Mouse (Mus musculus) limb, embryonic 10.5 days (tissue): Measurements from ENCODE around the gene Tcf12. TPM values are rescaled to one million over a fixed set of nuclear protein-coding genes. Genes with fewer than 3 reads are reported as not detected.

Experiments
- DNase-seq: peaks from one replicate; pipeline ENCODE4 v3.0.0-alpha.2; 2017; ENCODE audit warnings: low spot score
- H3K27ac ChIP-seq: fragments of 300-500 bp; sonication (generic); 2 replicates; pipeline ENCODE4 v1.5.1; 2016; ENCODE audit warnings: mild to moderate bottlenecking
- H3K27me3 ChIP-seq: fragments of 300-500 bp; sonication (generic); 2 replicates; pipeline ENCODE4 v1.6.1; 2016; ENCODE audit warnings: low read depth, mild to moderate bottlenecking; ENCODE audit not compliant: poor library complexity, severe bottlenecking
- H3K36me3 ChIP-seq: fragments of 300-500 bp; sonication (generic); 2 replicates; pipeline ENCODE4 v1.6.1; 2016; ENCODE audit warnings: mild to moderate bottlenecking, moderate library complexity
- H3K4me1 ChIP-seq: fragments of 300-500 bp; sonication (generic); 2 replicates; pipeline ENCODE4 v1.6.1; 2016
- H3K4me3 ChIP-seq: fragments of 300-500 bp; sonication (generic); 2 replicates; pipeline ENCODE4 v1.5.1; 2016; ENCODE audit warnings: mild to moderate bottlenecking, moderate library complexity
- H3K9me3 ChIP-seq: fragments of 300-500 bp; sonication (generic); replicated peaks from 2 replicates; pipeline ENCODE4 v1.6.1; 2016; ENCODE audit warnings: mild to moderate bottlenecking
- WGBS: fragments of 180-500 bp; shearing (Covaris S2); methylation state at CpG from one replicate; pipeline ENCODE4 v1.1.7; 2016; 5-methylcytosine and 5-hydroxymethylcytosine counted together
- polyA plus RNA-seq: library from polyadenylated mRNA; unstranded; fragments of >200 nt; fragmentation: Nextera tagmentation; extraction: Ambion mirVana; gene quantifications from 2 replicates; pipeline ENCODE4 v1.2.1, GENCODE M21; 2016

The Tcf12 gene
- polyA plus RNA-seq, 1 experiment from 2014 or later, result 216 TPM

GRCm38 (mm10) chr9:71916662-71916953 is 195.1 kb downstream of the Tcf12 start:
- Histone ChIP-seq H3K4me3 (no peak overlapping the region), H3K27ac (no peak overlapping the region), H3K4me1 (peaks cover 16% of the 10 kb centered on the region), H3K9me3 (no peaks in the 10 kb centered on the region), H3K36me3 (peaks cover 27% of the 10 kb centered on the region), H3K27me3 (no peaks in the 10 kb centered on the region)
- DNase-seq, result no peak

GRCm38 (mm10) chr9:71915871-71916661 is 195.6 kb downstream of the Tcf12 start:
- H3K27me3 ChIP-seq, result no peaks in the 10 kb centered on the region
- no peaks in the 10 kb centered on the region for H3K9me3 ChIP-seq
- 28% methylated on average over 6 of the region's 6 CpGs for WGBS
- peaks cover 24% of the 10 kb centered on the region for H3K36me3 ChIP-seq
- no peak for DNase-seq
- no peak overlapping the region; the same call in 1 of the 2 replicates for H3K27ac ChIP-seq
- peaks cover 16% of the 10 kb centered on the region for H3K4me1 ChIP-seq
- H3K4me3 ChIP-seq, result no peak overlapping the region

DNA sequence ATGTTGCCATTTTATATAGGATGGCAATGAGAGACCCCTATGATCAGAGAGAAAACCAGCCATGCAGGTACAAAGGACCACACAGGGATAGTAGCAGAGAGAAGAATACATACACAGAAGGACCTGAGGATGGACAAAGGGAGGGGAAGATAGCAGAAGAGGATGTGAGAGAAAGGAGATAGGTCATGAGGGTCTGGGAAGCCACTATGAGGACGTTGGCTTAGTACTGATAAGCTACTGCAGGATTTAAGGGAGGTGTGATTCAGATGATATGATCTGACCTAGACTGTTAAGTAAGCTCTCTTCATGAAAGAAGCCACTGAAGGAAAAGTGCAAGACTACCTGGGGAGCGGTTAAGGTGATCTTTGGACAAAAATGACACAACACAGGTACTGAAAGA is 205.1 kb downstream of the Tcf12 start:
- WGBS, result 81% methylated on average over 2 of the region's 2 CpGs
- no peak overlapping the region for H3K27ac ChIP-seq
- DNase-seq, result no peak
- H3K4me1 ChIP-seq, result no peaks in the 10 kb centered on the region
- peaks cover 35% of the 10 kb centered on the region for H3K36me3 ChIP-seq
- no peaks in the 10 kb centered on the region for H3K9me3 ChIP-seq
- no peaks in the 10 kb centered on the region for H3K27me3 ChIP-seq
- no peak overlapping the region for H3K4me3 ChIP-seq

GRCm38 (mm10) chr9:71898852-71899251 is 212.8 kb downstream of the Tcf12 start:
- Histone ChIP-seq H3K27me3 (no peaks in the 10 kb centered on the region), H3K4me3 (no peak overlapping the region), H3K9me3 (no peaks in the 10 kb centered on the region), H3K36me3 (peaks cover 5% of the 10 kb centered on the region; the same call in 1 of the 2 replicates), H3K27ac (peak overlapping the region; percentile 44; the same call in 1 of the 2 replicates), H3K4me1 (peaks cover 34% of the 10 kb centered on the region)
- WGBS, result 33% methylated on average over 5 of the region's 5 CpGs
- no peak for DNase-seq

GRCm38 (mm10) chr9:71897399-71897798 is 214.3 kb downstream of the Tcf12 start:
- peaks cover 47% of the 10 kb centered on the region for H3K4me1 ChIP-seq
- DNase-seq, result peak; percentile 43
- no peak overlapping the region; the same call in 1 of the 2 replicates for H3K4me3 ChIP-seq
- 19% methylated on average over 1 of the region's 1 CpGs for WGBS
- peak overlapping the region; percentile 86; the same call in 1 of the 2 replicates for H3K27ac ChIP-seq
- no peaks in the 10 kb centered on the region for H3K27me3 ChIP-seq
- H3K9me3 ChIP-seq, result no peaks in the 10 kb centered on the region
- peaks cover 2% of the 10 kb centered on the region; the same call in 1 of the 2 replicates for H3K36me3 ChIP-seq

- H3K27me3 ChIP-seq, result no peaks in the 10 kb centered on the region
- peaks cover 58% of the 10 kb centered on the region for H3K4me1 ChIP-seq
- peak overlapping the region; percentile 58 for H3K4me3 ChIP-seq
- no peaks in the 10 kb centered on the region for H3K9me3 ChIP-seq
- H3K27ac ChIP-seq, result peak overlapping the region; percentile 86
- WGBS, result 15% methylated on average over 2 of the region's 2 CpGs
- H3K36me3 ChIP-seq, result no peaks in the 10 kb centered on the region
- no peak for DNase-seq
Measured at GRCm38 (mm10) chr9:71895931-71896724, 215.5 kb downstream of the Tcf12 start.

DNA sequence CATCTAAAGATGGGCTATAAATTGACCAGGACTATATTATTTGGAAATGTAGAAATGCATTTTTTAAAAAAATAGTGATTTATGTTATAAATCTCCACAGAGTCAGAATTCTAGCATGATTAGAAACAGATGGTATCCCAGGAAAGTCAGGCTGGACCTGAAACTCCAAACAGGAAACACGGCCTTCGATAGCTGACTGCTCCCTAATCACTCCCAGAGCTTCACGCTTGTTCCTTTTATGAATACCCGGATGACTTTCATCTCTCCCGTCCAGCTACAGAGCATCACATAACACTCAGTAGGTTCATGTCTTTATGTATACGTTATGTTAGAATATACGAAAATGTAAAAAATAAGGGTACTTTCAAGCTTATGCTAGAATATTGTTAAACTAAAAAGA is 216.4 kb downstream of the Tcf12 start:
- Histone ChIP-seq H3K4me3 (peak overlapping the region; percentile 58), H3K36me3 (no peaks in the 10 kb centered on the region), H3K4me1 (peaks cover 66% of the 10 kb centered on the region), H3K27me3 (no peaks in the 10 kb centered on the region), H3K9me3 (no peaks in the 10 kb centered on the region), H3K27ac (peak overlapping the region; percentile 86)
- WGBS, result 10% methylated on average over 7 of the region's 7 CpGs
- DNase-seq, result peak; percentile 67

GRCm38 (mm10) chr9:71894943-71895286 is 216.8 kb downstream of the Tcf12 start:
- Histone ChIP-seq H3K9me3 (no peaks in the 10 kb centered on the region), H3K27me3 (no peaks in the 10 kb centered on the region), H3K36me3 (no peaks in the 10 kb centered on the region), H3K27ac (peak overlapping the region; percentile 86), H3K4me3 (peak overlapping the region; percentile 58), H3K4me1 (peaks cover 69% of the 10 kb centered on the region)
- WGBS, result 27% methylated on average over 7 of the region's 7 CpGs
- DNase-seq, result no peak

DNA sequence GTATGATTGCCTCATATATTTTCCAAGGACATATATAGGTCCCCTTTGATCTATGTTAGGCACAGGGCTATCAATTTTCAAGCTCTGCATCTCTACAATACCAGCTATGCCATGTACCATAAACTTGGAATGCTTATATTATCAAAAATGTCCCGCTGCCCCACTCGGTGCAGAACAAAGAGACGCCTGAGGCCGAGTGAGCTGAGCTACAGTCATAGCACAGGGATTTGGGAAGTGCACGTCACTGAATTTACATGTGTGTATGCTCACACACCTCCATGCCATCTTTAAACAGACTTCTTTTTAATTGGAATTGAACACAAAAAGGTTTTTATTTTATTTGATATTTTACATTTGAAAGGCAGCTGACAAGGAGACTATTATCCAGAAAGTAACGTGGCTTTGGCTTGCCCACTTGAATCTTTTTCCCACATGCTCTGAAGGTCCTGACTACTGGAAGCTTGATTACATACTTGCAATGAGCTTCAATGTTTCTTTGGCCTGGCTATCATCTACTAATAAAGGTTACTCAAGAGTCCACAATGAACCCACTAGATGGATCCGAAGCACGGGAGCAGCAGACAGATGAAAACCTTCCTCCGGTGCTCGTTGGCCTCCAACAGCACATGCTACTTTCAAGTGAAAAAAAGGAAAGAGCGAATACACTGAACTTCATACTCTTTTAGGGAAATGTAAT is 217.3 kb downstream of the Tcf12 start:
- Histone ChIP-seq H3K4me1 (peaks cover 73% of the 10 kb centered on the region), H3K27me3 (no peaks in the 10 kb centered on the region), H3K27ac (peak overlapping the region; percentile 86), H3K4me3 (peak overlapping the region; percentile 58), H3K36me3 (no peaks in the 10 kb centered on the region), H3K9me3 (no peaks in the 10 kb centered on the region)
- 30% methylated on average over 11 of the region's 11 CpGs for WGBS
- peak; percentile 43 for DNase-seq

GRCm38 (mm10) chr9:71888450-71888849 is 223.2 kb downstream of the Tcf12 start:
- WGBS, result 7% methylated on average over 5 of the region's 5 CpGs
- no peaks in the 10 kb centered on the region for H3K9me3 ChIP-seq
- H3K27ac ChIP-seq, result peak overlapping the region; percentile 73
- peak overlapping the region; percentile 31 for H3K4me3 ChIP-seq
- H3K4me1 ChIP-seq, result peaks cover 64% of the 10 kb centered on the region
- no peaks in the 10 kb centered on the region for H3K27me3 ChIP-seq
- peaks cover 17% of the 10 kb centered on the region for H3K36me3 ChIP-seq
- DNase-seq, result peak; percentile 70

DNA sequence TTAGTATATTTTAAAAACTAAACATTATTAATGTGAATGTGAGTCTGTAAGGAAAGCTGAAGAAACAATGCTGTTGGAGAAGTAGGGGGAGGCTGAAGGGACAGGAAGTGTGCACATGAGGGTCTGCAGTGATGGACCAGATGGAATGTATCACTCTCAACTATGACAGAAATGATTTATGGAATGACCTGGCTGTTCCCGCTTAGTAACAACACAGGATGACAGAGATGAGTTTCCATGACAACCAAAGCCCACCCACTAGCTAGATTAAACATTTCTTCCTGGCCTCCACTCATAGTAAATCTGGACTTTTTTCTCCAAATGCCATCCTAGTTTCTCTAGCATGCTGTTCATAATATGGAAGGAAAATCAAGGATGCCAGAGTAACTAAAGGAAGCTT is 231.0 kb downstream of the Tcf12 start:
- Histone ChIP-seq H3K4me3 (no peak overlapping the region), H3K36me3 (peaks cover 94% of the 10 kb centered on the region), H3K27ac (no peak overlapping the region), H3K4me1 (peaks cover 17% of the 10 kb centered on the region), H3K27me3 (no peaks in the 10 kb centered on the region), H3K9me3 (no peaks in the 10 kb centered on the region)
- no peak for DNase-seq
- 6% methylated on average over 1 of the region's 1 CpGs for WGBS

- DNase-seq, result no peak
- Histone ChIP-seq H3K9me3 (no peaks in the 10 kb centered on the region), H3K4me1 (peaks cover 17% of the 10 kb centered on the region), H3K27ac (no peak overlapping the region), H3K4me3 (no peak overlapping the region), H3K36me3 (peaks cover 99% of the 10 kb centered on the region), H3K27me3 (no peaks in the 10 kb centered on the region)
- WGBS, result 76% methylated on average over 5 of the region's 5 CpGs
Measured at GRCm38 (mm10) chr9:71879972-71880371, 231.7 kb downstream of the Tcf12 start.

GRCm38 (mm10) chr9:71879415-71879814 is 232.3 kb downstream of the Tcf12 start:
- H3K27ac ChIP-seq, result no peak overlapping the region
- no peak overlapping the region for H3K4me3 ChIP-seq
- peaks cover 99% of the 10 kb centered on the region for H3K36me3 ChIP-seq
- 55% methylated on average over 2 of the region's 2 CpGs for WGBS
- peaks cover 17% of the 10 kb centered on the region for H3K4me1 ChIP-seq
- no peaks in the 10 kb centered on the region for H3K9me3 ChIP-seq
- DNase-seq, result no peak
- H3K27me3 ChIP-seq, result no peaks in the 10 kb centered on the region
